13 mouse cellular contexts compared by ENCODE assay signal in the genomic region with DNA sequence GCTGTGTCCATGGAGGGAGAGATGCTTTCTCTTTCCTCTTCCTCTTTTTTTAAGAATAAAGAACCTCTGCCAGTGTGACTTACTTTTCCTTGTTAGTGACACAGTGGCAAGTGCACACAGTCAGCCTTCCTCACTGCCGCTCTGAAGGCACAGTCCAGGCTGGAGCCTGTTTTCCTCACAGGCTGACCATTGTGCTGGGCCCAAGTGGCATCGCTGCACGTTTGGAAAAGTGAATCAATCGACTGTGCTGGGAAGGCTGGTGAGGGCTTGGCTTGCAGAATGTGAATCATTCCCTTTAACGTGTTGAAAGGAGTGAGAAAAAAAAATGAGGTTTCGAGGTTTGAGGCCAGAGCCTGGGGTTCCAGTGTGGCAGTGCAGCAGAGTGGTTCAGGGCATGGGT. TPM values are rescaled to one million over a fixed set of nuclear protein-coding genes. Genes with fewer than 3 reads are reported as not detected.
DNase-seq lines count a peak whose midpoint lies in the region; ATAC-seq and TF ChIP-seq lines count a peak whose summit lies in the region.
"Had no signal": no experiment of that assay in that cellular context is flagged by ENCODE, and none has a peak within 500 bp of the region (broad histone marks: within the 10 kb centered on the region; RNA-seq: fewer than 3 reads in every experiment).

No protein-coding gene starts in this region.

- no peak overlapping the region for H3K9ac ChIP-seq in intestine, embryonic 14.5 days (ENCODE audit: low read length)
- H3K9ac ChIP-seq in intestine, embryonic 16.5 days (ENCODE audit: low read depth, low read length), result no peak overlapping the region
- H3K9ac ChIP-seq in midbrain, postnatal 0 days (replicated peaks; ENCODE audit: low read length, poor library complexity, severe bottlenecking), result no peak overlapping the region
- H3K9ac ChIP-seq in midbrain, embryonic 15.5 days, result no peak overlapping the region
- H3K9ac ChIP-seq in stomach, embryonic 16.5 days (ENCODE audit: low read length), result no peak overlapping the region
- H3K9ac ChIP-seq: hindbrain, embryonic 15.5 days; liver, embryonic 15.5 days had no signal

- H3K4me1 ChIP-seq in intestine, embryonic 14.5 days (replicated peaks; ENCODE audit: control insufficient read depth, insufficient read depth, low read length), result peaks cover 20% of the 10 kb centered on the region; the same call in 1 of the 2 replicates
- peaks cover 26% of the 10 kb centered on the region for H3K4me1 ChIP-seq in intestine, embryonic 16.5 days (ENCODE audit: control insufficient read depth, insufficient read depth, low read length)
- H3K4me1 ChIP-seq in midbrain, postnatal 0 days (ENCODE audit: insufficient read depth, low read length), result peaks cover 13% of the 10 kb centered on the region; the same call in 1 of the 2 replicates
- peaks cover 38% of the 10 kb centered on the region for H3K4me1 ChIP-seq in midbrain, embryonic 15.5 days
- peaks cover 43% of the 10 kb centered on the region for H3K4me1 ChIP-seq in stomach, embryonic 16.5 days (ENCODE audit: control insufficient read depth, insufficient read depth, low read length)

- no peaks in the 10 kb centered on the region for H3K27me3 ChIP-seq in intestine, embryonic 14.5 days (replicated peaks; ENCODE audit: control insufficient read depth, insufficient read depth, low read length)
- H3K27me3 ChIP-seq in intestine, embryonic 16.5 days (replicated peaks; ENCODE audit: control insufficient read depth, insufficient read depth, low read length), result no peaks in the 10 kb centered on the region
- H3K27me3 ChIP-seq in midbrain, postnatal 0 days (ENCODE audit: insufficient read depth, low read length), result no peaks in the 10 kb centered on the region
- H3K27me3 ChIP-seq in midbrain, embryonic 15.5 days (replicated peaks), result no peaks in the 10 kb centered on the region
- H3K27me3 ChIP-seq in stomach, embryonic 16.5 days (ENCODE audit: control insufficient read depth, insufficient read depth, low read length), result no peaks in the 10 kb centered on the region
- H3K27me3 ChIP-seq: hindbrain, embryonic 15.5 days; liver, embryonic 15.5 days had no signal

- H3K27ac ChIP-seq in intestine, embryonic 14.5 days (ENCODE audit: low read depth), result peak overlapping the region; percentile 38; the same call in 1 of the 2 replicates
- H3K27ac ChIP-seq in intestine, embryonic 16.5 days (ENCODE audit: low read length), result no peak overlapping the region
- H3K27ac ChIP-seq in midbrain, postnatal 0 days (ENCODE audit: low read depth, low read length), result no peak overlapping the region
- H3K27ac ChIP-seq in midbrain, embryonic 15.5 days, result no peak overlapping the region
- H3K27ac ChIP-seq in stomach, embryonic 16.5 days (ENCODE audit: low read length), result 0 out of 2 replicates have a peak overlapping the region, but pooled peaks have one; percentile 12
- H3K27ac ChIP-seq: hindbrain, embryonic 15.5 days; liver, embryonic 15.5 days; midbrain, embryonic 10.5 days had no signal

- no peak for TF ChIP-seq CTCF in midbrain, postnatal 0 days (IDR thresholded peaks at IDR 0.05)

- no peak overlapping the region for H3K4me2 ChIP-seq in intestine, embryonic 14.5 days (ENCODE audit: low read length)
- H3K4me2 ChIP-seq in intestine, embryonic 16.5 days (ENCODE audit: low read depth, low read length), result no peak overlapping the region
- H3K4me2 ChIP-seq in midbrain, postnatal 0 days (ENCODE audit: low read depth, low read length, poor library complexity, severe bottlenecking), result no peak overlapping the region
- no peak overlapping the region for H3K4me2 ChIP-seq in midbrain, embryonic 15.5 days
- no peak overlapping the region for H3K4me2 ChIP-seq in stomach, embryonic 16.5 days (ENCODE audit: low read depth, low read length)
- H3K4me2 ChIP-seq: hindbrain, embryonic 15.5 days had no signal

- DNase-seq in intestine, embryonic 14.5 days (ENCODE audit: low spot score), result peak; percentile 46
- peak; percentile 36 for DNase-seq in midbrain, postnatal 0 days (ENCODE audit: low spot score)
- DNase-seq in forelimb bud, embryonic 11.5 days (ENCODE audit: low read depth, low spot score), result peak; percentile 30
- no peak for DNase-seq in gastrocnemius, postnatal 4 days (ENCODE audit: low spot score in 2 of 2)
- DNase-seq: adrenal gland, postnatal 14 days; kidney, postnatal 10 days; thymus, postnatal 36 days had no signal

- no peak for ATAC-seq in intestine, embryonic 14.5 days (replicated peaks; ENCODE audit: low FRiP score, low TSS enrichment, low read depth)
- ATAC-seq in intestine, embryonic 16.5 days, result no peak
- ATAC-seq in midbrain, postnatal 0 days (ENCODE audit: low FRiP score), result no peak
- no peak for ATAC-seq in midbrain, embryonic 15.5 days (replicated peaks)
- no peak for ATAC-seq in stomach, embryonic 16.5 days (ENCODE audit: insufficient read depth, low FRiP score)

- no peak overlapping the region for H3K4me3 ChIP-seq in intestine, embryonic 14.5 days (ENCODE audit: low read depth, low read length)
- no peak overlapping the region for H3K4me3 ChIP-seq in intestine, embryonic 16.5 days (ENCODE audit: low read length)
- H3K4me3 ChIP-seq in midbrain, postnatal 0 days (ENCODE audit: low read depth, low read length), result no peak overlapping the region
- no peak overlapping the region for H3K4me3 ChIP-seq in midbrain, embryonic 15.5 days
- H3K4me3 ChIP-seq in stomach, embryonic 16.5 days (replicated peaks; ENCODE audit: low read length), result no peak overlapping the region
- H3K4me3 ChIP-seq: hindbrain, embryonic 15.5 days; midbrain, embryonic 10.5 days had no signal

- H3K9me3 ChIP-seq in intestine, embryonic 14.5 days (ENCODE audit: control insufficient read depth, low read length), result 0 out of 2 replicates have a peak, but pooled peaks cover 2% of the 10 kb centered on the region
- H3K9me3 ChIP-seq in intestine, embryonic 16.5 days (ENCODE audit: control insufficient read depth, low read length), result no peaks in the 10 kb centered on the region
- no peaks in the 10 kb centered on the region for H3K9me3 ChIP-seq in midbrain, postnatal 0 days (ENCODE audit: low read length)
- H3K9me3 ChIP-seq in midbrain, embryonic 15.5 days, result no peaks in the 10 kb centered on the region
- H3K9me3 ChIP-seq in stomach, embryonic 16.5 days (replicated peaks; ENCODE audit: control insufficient read depth, low read length), result no peaks in the 10 kb centered on the region
- H3K9me3 ChIP-seq: hindbrain, embryonic 15.5 days; liver, embryonic 15.5 days; midbrain, embryonic 10.5 days had no signal

- WGBS in intestine, embryonic 14.5 days, result 68% methylated on average over 6 of the region's 6 CpGs
- WGBS in intestine, embryonic 16.5 days, result 59% methylated on average over 6 of the region's 6 CpGs
- WGBS in midbrain, postnatal 0 days, result 78% methylated on average over 6 of the region's 6 CpGs
- 81% methylated on average over 6 of the region's 6 CpGs for WGBS in midbrain, embryonic 15.5 days
- 58% methylated on average over 6 of the region's 6 CpGs for WGBS in stomach, embryonic 16.5 days

- no peaks in the 10 kb centered on the region for H3K36me3 ChIP-seq in intestine, embryonic 14.5 days (ENCODE audit: control insufficient read depth, insufficient read depth, low read length)
- no peaks in the 10 kb centered on the region for H3K36me3 ChIP-seq in intestine, embryonic 16.5 days (ENCODE audit: control insufficient read depth, insufficient read depth, low read length)
- no peaks in the 10 kb centered on the region for H3K36me3 ChIP-seq in midbrain, postnatal 0 days (ENCODE audit: insufficient read depth, low read length)
- H3K36me3 ChIP-seq in midbrain, embryonic 15.5 days (replicated peaks), result no peaks in the 10 kb centered on the region
- no peaks in the 10 kb centered on the region for H3K36me3 ChIP-seq in stomach, embryonic 16.5 days (ENCODE audit: control insufficient read depth, insufficient read depth, low read length)
- H3K36me3 ChIP-seq: hindbrain, embryonic 15.5 days had no signal

RNA-seq across cellular contexts. Expression of a gene that starts 5.3 kb away (rescaled TPM):
- polyA plus RNA-seq in intestine, embryonic 14.5 days (2014; fragmentation: Nextera tagmentation; extraction: Ambion mirVana), result 30.4 and 38.1 TPM in 2 replicates
- polyA plus RNA-seq in intestine, embryonic 16.5 days (2015; fragmentation: Nextera tagmentation; extraction: Ambion mirVana), result 49.3 and 54.4 TPM in 2 replicates
- 42.9 and 51.4 TPM in 2 replicates for total RNA-seq in midbrain, postnatal 0 days (2014; rRNA removed)
- polyA plus RNA-seq in midbrain, postnatal 0 days (2015; fragmentation: Nextera tagmentation; extraction: Ambion mirVana), result 80.6 and 86.0 TPM in 2 replicates
- 97.1 and 102 TPM in 2 replicates for polyA plus RNA-seq in midbrain, embryonic 15.5 days (2015; fragmentation: Nextera tagmentation; extraction: Ambion mirVana)
- 44.1 and 55.0 TPM in 2 replicates for polyA plus RNA-seq in stomach, embryonic 16.5 days (2015; fragmentation: Nextera tagmentation; extraction: Ambion mirVana)
- total RNA-seq in gastrocnemius, postnatal 4 days (2021), result 10 to 100 TPM; 29.3 to 32.8 TPM

Comparison
In these comparisons a context has a peak if more than half of its experiments do, and no peak if none do; other contexts are left out.
1. H3K27ac ChIP-seq: peak in intestine, embryonic 14.5 days (single experiment) and stomach, embryonic 16.5 days (single experiment); none in intestine, embryonic 16.5 days (single experiment), midbrain, postnatal 0 days (single experiment) and midbrain, embryonic 15.5 days (single experiment).
2. DNase-seq: peak in intestine, embryonic 14.5 days (single experiment), midbrain, postnatal 0 days (single experiment) and forelimb bud, embryonic 11.5 days (single experiment); none in gastrocnemius, postnatal 4 days (0 of 2).